Mouse (Mus musculus) midbrain, postnatal 0 days (tissue): Measurements from ENCODE around the gene Marcks. TPM values are rescaled to one million over a fixed set of nuclear protein-coding genes. Genes with fewer than 3 reads are reported as not detected.
A peak's percentile ranks its signal among the peaks of the same experiment; 100 is the strongest.

Experiments
- ATAC-seq: fragments of 200-750 bp; cut with Nextera tagmentation; 2 replicates; pipeline ENCODE4 v1.8.0; 2017; ENCODE audit warnings: moderate number of reproducible peaks, mild to moderate bottlenecking, moderate TSS enrichment, moderate library complexity; ENCODE audit not compliant: low FRiP score
- DNase-seq: peaks from one replicate; pipeline ENCODE4 v3.0.0-alpha.2; 2015; ENCODE audit warnings: low spot score
- H3K27ac ChIP-seq: fragments of 300-500 bp; sonication (generic); 2 replicates; pipeline ENCODE4 v1.5.1; 2014; ENCODE audit warnings: low read depth, mild to moderate bottlenecking, low read length, mixed read lengths
- H3K27me3 ChIP-seq: fragments of 300-500 bp; sonication (generic); 2 replicates; pipeline ENCODE4 v1.6.1; 2014; ENCODE audit warnings: low read length, control low read depth, mixed read lengths; ENCODE audit not compliant: insufficient read depth
- H3K36me3 ChIP-seq: fragments of 300-500 bp; sonication (generic); 2 replicates; pipeline ENCODE4 v1.6.1; 2014; ENCODE audit warnings: low read length, control low read depth, mixed read lengths; ENCODE audit not compliant: insufficient read depth
- H3K4me1 ChIP-seq: fragments of 300-500 bp; sonication (generic); 2 replicates; pipeline ENCODE4 v1.6.1; 2014; ENCODE audit warnings: mild to moderate bottlenecking, control low read depth, antibody characterized with exemption, low read length, mixed read lengths; ENCODE audit not compliant: insufficient read depth
- H3K4me2 ChIP-seq: fragments of 300-500 bp; sonication (generic); 2 replicates; pipeline ENCODE4 v1.6.1; 2014; ENCODE audit warnings: low read depth, mild to moderate bottlenecking, low read length, mixed read lengths; ENCODE audit not compliant: poor library complexity, severe bottlenecking
- H3K4me3 ChIP-seq: fragments of 300-500 bp; sonication (generic); 2 replicates; pipeline ENCODE4 v1.5.1; 2014; ENCODE audit warnings: low read depth, mild to moderate bottlenecking, low read length, moderate library complexity
- H3K9ac ChIP-seq: fragments of 300-500 bp; sonication (generic); replicated peaks from 2 replicates; pipeline ENCODE4 v1.6.1; 2014; ENCODE audit warnings: mild to moderate bottlenecking, low read length, moderate library complexity, mixed read lengths; ENCODE audit not compliant: poor library complexity, severe bottlenecking
- H3K9me3 ChIP-seq: fragments of 300-500 bp; sonication (generic); 2 replicates; pipeline ENCODE4 v1.6.1; 2016; ENCODE audit warnings: low read length, control low read depth
- CTCF ChIP-seq: IDR thresholded peaks from 2 replicates; pipeline ENCODE4 v1.5.1; 2016; ENCODE audit warnings: antibody characterized with exemption, mild to moderate bottlenecking
- WGBS: fragments of 180-500 bp; shearing (Covaris S2); extraction: QIAGEN DNeasy Blood & Tissue Kit; methylation state at CpG from one replicate; pipeline ENCODE4 v1.1.7; 2014; 5-methylcytosine and 5-hydroxymethylcytosine counted together
- polyA plus RNA-seq: library from polyadenylated mRNA; unstranded; fragments of >200 nt; fragmentation: Nextera tagmentation; extraction: Ambion mirVana; gene quantifications from 2 replicates; pipeline ENCODE4 v1.2.1, GENCODE M21; 2015
- total RNA-seq: library from RNA; depleted of rRNA; stranded (reverse); fragments of >200 nt; gene quantifications from 2 replicates; pipeline ENCODE4 v1.2.3, GENCODE M21; 2014

Gene Marcks
- total and polyA plus RNA-seq, 2 experiments from 2014 or later = 265 to 488 TPM

DNA sequence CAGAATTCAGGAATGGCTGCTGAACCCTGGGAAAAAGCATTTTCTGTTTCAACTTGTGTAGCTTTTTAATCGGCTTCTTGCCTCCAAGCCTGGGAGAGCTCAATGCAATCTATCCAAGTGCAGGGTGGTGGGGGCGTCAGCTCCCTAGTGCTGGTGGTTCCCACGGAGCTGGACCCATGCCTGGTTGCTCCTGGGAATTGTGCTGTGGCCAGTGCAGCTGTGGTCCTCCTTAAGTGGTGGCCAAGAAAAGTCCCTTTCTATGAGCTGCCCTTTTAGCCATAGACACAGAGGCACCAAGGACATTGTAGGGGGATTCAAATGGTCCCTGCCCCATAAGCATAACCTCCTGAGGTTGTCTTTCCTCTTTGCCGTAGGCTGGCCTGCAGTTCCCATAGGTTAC lies 31.7 kb upstream of the Marcks start:
- 0 out of 2 replicates have a peak, but pooled peaks cover 7% of the 10 kb centered on the region for H3K4me1 ChIP-seq
- DNase-seq (peak; percentile 75), ATAC-seq (peak; percentile 68; the same call in 1 of the 2 replicates)
- no peaks in the 10 kb centered on the region for H3K9me3 ChIP-seq
- TF ChIP-seq CTCF = no peak
- H3K27me3 ChIP-seq = no peaks in the 10 kb centered on the region
- H3K4me3 ChIP-seq = no peak overlapping the region
- H3K9ac ChIP-seq = no peak overlapping the region
- 59% methylated on average over 4 of the region's 4 CpGs for WGBS
- no peak overlapping the region for H3K4me2 ChIP-seq
- H3K36me3 ChIP-seq = no peaks in the 10 kb centered on the region
- H3K27ac ChIP-seq = no peak overlapping the region; the same call in 1 of the 2 replicates

DNA sequence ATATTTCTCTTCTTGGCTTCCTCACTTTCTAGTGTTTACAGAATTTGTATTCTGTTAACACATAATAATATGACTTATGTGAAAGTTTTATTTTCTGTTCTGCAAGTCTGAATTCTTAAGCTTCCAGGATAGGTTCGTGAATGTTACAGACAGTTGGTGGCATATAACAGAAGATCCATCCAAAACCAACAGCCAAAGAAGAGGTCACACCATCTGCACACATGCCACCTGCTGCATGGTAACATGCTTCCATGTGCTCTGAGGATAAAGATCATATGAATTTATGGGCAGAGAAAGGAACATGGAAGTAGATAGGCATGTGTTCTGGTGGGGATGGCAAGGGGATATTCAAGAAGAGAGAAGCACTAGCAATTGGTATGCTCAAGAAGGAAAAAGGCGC lies 28.8 kb upstream of the Marcks start:
- TF ChIP-seq CTCF = no peak
- no peak overlapping the region for H3K4me2 ChIP-seq
- no peaks in the 10 kb centered on the region for H3K9me3 ChIP-seq

DNA sequence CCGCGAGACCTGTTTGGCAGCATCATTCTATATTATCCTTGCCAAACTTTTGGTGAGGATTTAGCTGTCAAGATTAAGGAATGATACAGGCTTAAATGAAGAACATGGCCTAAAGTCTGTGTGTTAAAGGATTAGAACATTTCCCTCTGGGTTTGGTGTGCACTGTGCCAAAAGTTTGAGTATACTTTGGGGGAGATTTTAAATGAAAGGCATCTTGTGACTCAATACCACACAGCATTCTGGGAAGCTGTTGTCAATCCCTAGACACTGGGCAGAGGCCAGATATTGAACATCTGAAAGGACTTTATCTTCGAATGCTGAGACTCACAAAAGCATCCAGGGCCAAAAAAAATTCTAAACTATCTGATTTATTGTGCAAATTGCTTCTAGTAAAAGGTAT lies 21.0 kb upstream of the Marcks start:
- Histone ChIP-seq H3K4me2 (no peak overlapping the region), H3K4me3 (no peak overlapping the region), H3K27ac (no peak overlapping the region), H3K9ac (no peak overlapping the region), H3K9me3 (no peaks in the 10 kb centered on the region), H3K36me3 (no peaks in the 10 kb centered on the region), H3K27me3 (no peaks in the 10 kb centered on the region), H3K4me1 (no peaks in the 10 kb centered on the region)
- no peak for ATAC-seq
- WGBS = 82% methylated on average over 3 of the region's 3 CpGs
- no peak for DNase-seq
- TF ChIP-seq CTCF = no peak

More for the DNA sequence above, 28.8 kb upstream of the Marcks start:
- no peak overlapping the region for H3K9ac ChIP-seq
- H3K4me1 ChIP-seq = 0 out of 2 replicates have a peak, but pooled peaks cover 7% of the 10 kb centered on the region
- DNase-seq = no peak
- no peak overlapping the region for H3K27ac ChIP-seq
- no peaks in the 10 kb centered on the region for H3K36me3 ChIP-seq
- ATAC-seq = no peak
- WGBS = 88% methylated on average over 2 of the region's 2 CpGs
- no peak overlapping the region for H3K4me3 ChIP-seq
- no peaks in the 10 kb centered on the region for H3K27me3 ChIP-seq

DNA sequence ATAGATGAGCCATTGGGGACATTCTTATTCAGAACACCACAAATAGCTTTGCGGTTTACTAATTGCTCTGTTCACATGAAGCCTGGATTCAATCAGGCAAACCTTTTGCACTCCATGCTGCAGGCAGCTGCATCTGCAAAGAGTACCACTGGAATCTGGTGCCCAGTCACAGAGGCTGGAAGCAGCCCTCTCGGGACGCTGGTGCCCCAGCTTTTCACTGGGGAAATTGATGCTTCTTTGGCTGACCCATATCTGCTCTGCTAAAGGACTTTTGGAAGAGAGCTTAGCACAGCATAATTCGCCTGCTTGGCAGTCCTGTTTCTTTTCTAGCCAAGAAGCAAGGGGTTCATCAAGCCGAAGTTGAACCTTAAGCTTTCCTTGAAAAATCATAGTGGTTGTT lies 18.4 kb upstream of the Marcks start:
- no peaks in the 10 kb centered on the region for H3K27me3 ChIP-seq
- no peak overlapping the region for H3K4me2 ChIP-seq
- WGBS = 81% methylated on average over 5 of the region's 5 CpGs
- H3K4me1 ChIP-seq = no peaks in the 10 kb centered on the region
- H3K36me3 ChIP-seq = no peaks in the 10 kb centered on the region
- no peak overlapping the region for H3K9ac ChIP-seq
- DNase-seq = no peak
- no peaks in the 10 kb centered on the region for H3K9me3 ChIP-seq
- no peak for ATAC-seq
- no peak overlapping the region for H3K27ac ChIP-seq
- TF ChIP-seq CTCF = no peak
- H3K4me3 ChIP-seq = no peak overlapping the region

DNA sequence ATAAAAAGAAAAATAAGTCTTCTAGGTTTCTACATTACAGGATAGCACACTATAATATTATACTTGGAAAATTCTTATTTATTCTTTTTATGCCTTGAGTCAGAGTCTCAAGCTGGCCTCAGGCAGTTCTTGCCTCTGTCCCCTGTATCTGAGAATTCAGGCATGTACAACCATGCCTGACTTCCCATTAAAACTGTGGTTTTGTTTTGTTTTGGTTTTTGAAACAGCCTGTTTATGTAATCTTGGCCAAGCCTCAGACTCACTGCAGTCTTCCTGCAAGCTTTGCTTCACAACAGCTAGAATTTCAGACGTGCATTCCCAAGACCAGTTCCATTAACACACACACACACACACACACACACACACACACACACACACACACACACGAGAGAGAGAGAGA lies 16.4 kb upstream of the Marcks start:
- WGBS = 60% methylated on average over 2 of the region's 2 CpGs
- no peak overlapping the region for H3K27ac ChIP-seq

DNA sequence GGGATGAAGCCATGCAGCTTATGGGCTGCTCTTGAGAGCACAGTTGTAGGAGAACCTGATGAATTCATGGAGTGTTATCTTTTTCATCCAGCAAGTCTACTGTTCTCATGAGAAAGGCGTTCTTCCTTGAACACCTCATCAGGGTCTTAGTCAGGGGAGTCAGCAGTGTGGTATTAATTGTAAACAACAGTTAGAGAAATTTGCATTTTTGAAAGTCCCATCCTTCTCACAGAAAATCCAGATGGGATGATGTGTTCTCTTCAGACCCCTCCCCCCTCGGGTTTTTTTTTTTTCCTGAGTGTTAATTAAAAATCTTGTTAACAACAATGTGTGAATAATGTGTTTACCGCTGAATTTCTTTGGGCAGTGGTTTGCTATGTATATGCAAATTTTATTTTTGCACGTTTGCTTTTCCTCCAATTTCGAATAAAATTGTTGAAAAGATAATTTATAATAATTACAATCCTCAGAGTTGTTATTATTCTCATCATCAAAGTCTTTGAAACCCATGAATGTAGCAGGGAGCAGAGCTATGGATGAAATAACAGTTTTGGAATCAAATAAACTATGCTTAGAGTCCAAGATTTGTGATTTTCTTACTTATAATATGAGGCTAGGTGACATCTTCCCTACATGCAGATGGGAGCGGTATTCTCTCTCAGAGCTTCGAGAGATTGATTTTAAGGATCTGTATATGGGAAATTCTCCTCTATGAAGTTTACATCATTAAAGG lies 13.0 kb upstream of the Marcks start:
- Histone ChIP-seq H3K4me1 (no peaks in the 10 kb centered on the region), H3K27me3 (no peaks in the 10 kb centered on the region), H3K4me3 (no peak overlapping the region), H3K27ac (no peak overlapping the region), H3K9ac (no peak overlapping the region), H3K4me2 (no peak overlapping the region), H3K9me3 (no peaks in the 10 kb centered on the region), H3K36me3 (no peaks in the 10 kb centered on the region)
- ATAC-seq (no peak), DNase-seq (no peak)
- no peak for TF ChIP-seq CTCF
- WGBS = 88% methylated on average over 7 of the region's 7 CpGs

More for the DNA sequence above, 16.4 kb upstream of the Marcks start:
- H3K36me3 ChIP-seq = no peaks in the 10 kb centered on the region
- H3K27me3 ChIP-seq = no peaks in the 10 kb centered on the region
- DNase-seq (no peak), ATAC-seq (no peak)
- no peak for TF ChIP-seq CTCF
- H3K4me2 ChIP-seq = no peak overlapping the region
- no peak overlapping the region for H3K9ac ChIP-seq
- no peaks in the 10 kb centered on the region for H3K4me1 ChIP-seq
- no peak overlapping the region for H3K4me3 ChIP-seq
- no peaks in the 10 kb centered on the region for H3K9me3 ChIP-seq
